Mouse (Mus musculus) heart, adult 8-10 months (tissue): Measurements from ENCODE around the gene Zfhx3. TPM values are rescaled to one million over a fixed set of nuclear protein-coding genes. Genes with fewer than 3 reads are reported as not detected.

ENCODE experiments used
- DNase-seq: peaks from one replicate; pipeline ENCODE4 v3.0.0; 2022; ENCODE audit warnings: low spot score
- total RNA-seq, 4 experiments: library from RNA; stranded (reverse); gene quantifications; 2 replicates each; pipeline ENCODE4 v1.2.4; 2022

Gene Zfhx3
- total RNA-seq, 4 experiments from 2014 or later, result 7.7 to 8.0 (median 7.8) TPM

GRCm38 (mm10) chr8:108592028-108592724 lies 649.7 kb downstream of the Zfhx3 start:
- no peak for DNase-seq

GRCm38 (mm10) chr8:108592990-108593589 lies 650.6 kb downstream of the Zfhx3 start:
- DNase-seq, result peak; percentile 31

GRCm38 (mm10) chr8:108593891-108594290 lies 651.4 kb downstream of the Zfhx3 start:
- DNase-seq, result no peak

- DNase-seq, result no peak
These were observed 652.1 kb downstream of the Zfhx3 start for GRCm38 (mm10) chr8:108594361-108595060.

- no peak for DNase-seq
These were observed 652.6 kb downstream of the Zfhx3 start for GRCm38 (mm10) chr8:108595061-108595419.

- peak; percentile 53 for DNase-seq
These were observed 653.5 kb downstream of the Zfhx3 start for GRCm38 (mm10) chr8:108595721-108596495.

GRCm38 (mm10) chr8:108599003-108599402 lies 656.6 kb downstream of the Zfhx3 start:
- DNase-seq, result no peak

GRCm38 (mm10) chr8:108599558-108599957 lies 657.1 kb downstream of the Zfhx3 start:
- DNase-seq, result no peak

GRCm38 (mm10) chr8:108608678-108609077 lies 666.2 kb downstream of the Zfhx3 start:
- DNase-seq, result no peak

- peak; percentile 7 for DNase-seq
These were observed 666.7 kb downstream of the Zfhx3 start for GRCm38 (mm10) chr8:108609114-108609513.

GRCm38 (mm10) chr8:108611141-108611674 lies 668.8 kb downstream of the Zfhx3 start:
- DNase-seq, result no peak

- DNase-seq, result peak; percentile 46
These were observed 669.5 kb downstream of the Zfhx3 start for GRCm38 (mm10) chr8:108611792-108612413.

GRCm38 (mm10) chr8:108612815-108613214 lies 670.4 kb downstream of the Zfhx3 start:
- peak; percentile 18 for DNase-seq

- no peak for DNase-seq
These were observed 670.8 kb downstream of the Zfhx3 start for GRCm38 (mm10) chr8:108613280-108613679.

GRCm38 (mm10) chr8:108621296-108621695 lies 678.9 kb downstream of the Zfhx3 start:
- DNase-seq, result no peak

GRCm38 (mm10) chr8:108623660-108624059 lies 681.2 kb downstream of the Zfhx3 start:
- DNase-seq, result no peak

- no peak for DNase-seq
These were observed 683.2 kb downstream of the Zfhx3 start for GRCm38 (mm10) chr8:108625571-108626120.

- DNase-seq, result no peak
These were observed 688.6 kb downstream of the Zfhx3 start for GRCm38 (mm10) chr8:108631069-108631468.

GRCm38 (mm10) chr8:108634282-108634681 lies 691.8 kb downstream of the Zfhx3 start:
- no peak for DNase-seq

GRCm38 (mm10) chr8:108637887-108638286 lies 695.4 kb downstream of the Zfhx3 start:
- DNase-seq, result no peak

- no peak for DNase-seq
These were observed 703.2 kb downstream of the Zfhx3 start for GRCm38 (mm10) chr8:108645660-108646059.
